Mouse (Mus musculus): ENCODE data around the gene Bag6. TPM values are rescaled to one million over a fixed set of nuclear protein-coding genes. Genes with fewer than 3 reads are reported as not detected.

Gene Bag6
- polyA plus RNA-seq, 1 experiment from 2014 or later: 73.6 TPM

GRCm38 (mm10) chr17:35164218-35164567 is 29.2 kb downstream of the Bag6 start:
- no peak for ATAC-seq (replicated peaks; ENCODE audit: low FRiP score)
- 0% methylated on average over 24 of the region's 28 CpGs for WGBS
- H3K4me1 ChIP-seq (replicated peaks; ENCODE audit: control insufficient read depth, insufficient read depth, low read length): peaks cover 18% of the 10 kb centered on the region

GRCm38 (mm10) chr17:35164568-35165450 is 29.8 kb downstream of the Bag6 start, which contains the start of gene Prrc2a:
Gene Prrc2a, minus strand, starts transcription at chr17:35164897.
- H3K9me3 ChIP-seq (ENCODE audit: control insufficient read depth, low read length): no peaks in the 10 kb centered on the region
- peak; percentile 94 for DNase-seq (ENCODE audit: low spot score)
- H3K4me3 ChIP-seq (ENCODE audit: low read depth, low read length): peak within 1 kb of the TSS; percentile 99
- under 1% methylated on average over 69 of the region's 89 CpGs for WGBS
- peaks cover 29% of the 10 kb centered on the region for H3K36me3 ChIP-seq (ENCODE audit: control insufficient read depth, insufficient read depth, low read length)
- H3K4me1 ChIP-seq (replicated peaks; ENCODE audit: control insufficient read depth, insufficient read depth, low read length): peaks cover 18% of the 10 kb centered on the region
- H3K27ac ChIP-seq (ENCODE audit: low read depth, low read length): peak within 1 kb of the TSS; percentile 81
- ATAC-seq (replicated peaks; ENCODE audit: low FRiP score): peak; percentile 97
- peak within 1 kb of the TSS; percentile 97 for H3K4me2 ChIP-seq
- peak within 1 kb of the TSS; percentile 99 for H3K9ac ChIP-seq (ENCODE audit: low read depth, low read length)
- H3K27me3 ChIP-seq (replicated peaks; ENCODE audit: control insufficient read depth, insufficient read depth, low read length): no peaks in the 10 kb centered on the region

More at GRCm38 (mm10) chr17:35164218-35164567, 29.2 kb downstream of the Bag6 start:
- Histone ChIP-seq H3K36me3 (ENCODE audit: control insufficient read depth, insufficient read depth, low read length) (peaks cover 35% of the 10 kb centered on the region), H3K9ac (ENCODE audit: low read depth, low read length) (peak overlapping the region; percentile 99), H3K4me3 (ENCODE audit: low read depth, low read length) (peak overlapping the region; percentile 99), H3K27me3 (replicated peaks; ENCODE audit: control insufficient read depth, insufficient read depth, low read length) (no peaks in the 10 kb centered on the region), H3K9me3 (ENCODE audit: control insufficient read depth, low read length) (no peaks in the 10 kb centered on the region), H3K4me2 (peak overlapping the region; percentile 97), H3K27ac (ENCODE audit: low read depth, low read length) (peak overlapping the region; percentile 81)
- no peak for DNase-seq (ENCODE audit: low spot score)

GRCm38 (mm10) chr17:35165451-35166155 is 30.6 kb downstream of the Bag6 start:
- 30% methylated on average over 12 of the region's 12 CpGs for WGBS
- peak overlapping the region; percentile 97 for H3K4me2 ChIP-seq
- H3K36me3 ChIP-seq (ENCODE audit: control insufficient read depth, insufficient read depth, low read length): peaks cover 21% of the 10 kb centered on the region
- ATAC-seq (replicated peaks; ENCODE audit: low FRiP score): peak; percentile 81; the same call in 1 of the 2 replicates
- H3K4me3 ChIP-seq (ENCODE audit: low read depth, low read length): peak overlapping the region; percentile 99
- H3K27me3 ChIP-seq (replicated peaks; ENCODE audit: control insufficient read depth, insufficient read depth, low read length): no peaks in the 10 kb centered on the region
- DNase-seq (ENCODE audit: low spot score): no peak
- no peaks in the 10 kb centered on the region for H3K9me3 ChIP-seq (ENCODE audit: control insufficient read depth, low read length)
- no peak overlapping the region for H3K9ac ChIP-seq (ENCODE audit: low read depth, low read length)
- H3K27ac ChIP-seq (ENCODE audit: low read depth, low read length): peak overlapping the region; percentile 81
- peaks cover 18% of the 10 kb centered on the region for H3K4me1 ChIP-seq (replicated peaks; ENCODE audit: control insufficient read depth, insufficient read depth, low read length)

- no peak overlapping the region for H3K4me3 ChIP-seq (ENCODE audit: low read depth, low read length)
- 70% methylated on average over 8 of the region's 8 CpGs for WGBS
- no peak overlapping the region for H3K27ac ChIP-seq (ENCODE audit: low read depth, low read length)
- H3K36me3 ChIP-seq (ENCODE audit: control insufficient read depth, insufficient read depth, low read length): peaks cover 13% of the 10 kb centered on the region; the same call in 1 of the 2 replicates
- H3K9me3 ChIP-seq (ENCODE audit: control insufficient read depth, low read length): no peaks in the 10 kb centered on the region
- no peaks in the 10 kb centered on the region for H3K27me3 ChIP-seq (replicated peaks; ENCODE audit: control insufficient read depth, insufficient read depth, low read length)
- DNase-seq (ENCODE audit: low spot score) (no peak), ATAC-seq (replicated peaks; ENCODE audit: low FRiP score) (no peak)
- H3K9ac ChIP-seq (ENCODE audit: low read depth, low read length): no peak overlapping the region
- H3K4me2 ChIP-seq: peak overlapping the region; percentile 97; the same call in 1 of the 2 replicates
- peaks cover 18% of the 10 kb centered on the region for H3K4me1 ChIP-seq (replicated peaks; ENCODE audit: control insufficient read depth, insufficient read depth, low read length)
Observed at GRCm38 (mm10) chr17:35166352-35167035, 31.5 kb downstream of the Bag6 start.

- H3K27me3 ChIP-seq (replicated peaks; ENCODE audit: control insufficient read depth, insufficient read depth, low read length): no peaks in the 10 kb centered on the region
- no peaks in the 10 kb centered on the region for H3K9me3 ChIP-seq (ENCODE audit: control insufficient read depth, low read length)
- WGBS: 80% methylated on average over 7 of the region's 7 CpGs
- no peak for DNase-seq (ENCODE audit: low spot score)
- peaks cover 6% of the 10 kb centered on the region for H3K4me1 ChIP-seq (replicated peaks; ENCODE audit: control insufficient read depth, insufficient read depth, low read length)
- H3K36me3 ChIP-seq (ENCODE audit: control insufficient read depth, insufficient read depth, low read length): peaks cover 1% of the 10 kb centered on the region; the same call in 1 of the 2 replicates
- H3K9ac ChIP-seq (ENCODE audit: low read depth, low read length): no peak overlapping the region
- H3K4me3 ChIP-seq (ENCODE audit: low read depth, low read length): no peak overlapping the region
- no peak overlapping the region for H3K4me2 ChIP-seq
- no peak for ATAC-seq (replicated peaks; ENCODE audit: low FRiP score)
- no peak overlapping the region for H3K27ac ChIP-seq (ENCODE audit: low read depth, low read length)
Observed at GRCm38 (mm10) chr17:35167794-35168193, 32.8 kb downstream of the Bag6 start.

- H3K4me1 ChIP-seq (replicated peaks; ENCODE audit: control insufficient read depth, insufficient read depth, low read length): 0 out of 2 replicates have a peak, but pooled peaks cover 3% of the 10 kb centered on the region
- H3K27me3 ChIP-seq (replicated peaks; ENCODE audit: control insufficient read depth, insufficient read depth, low read length): no peaks in the 10 kb centered on the region; the same call in 1 of the 2 replicates
- H3K9ac ChIP-seq (ENCODE audit: low read depth, low read length): no peak overlapping the region
- H3K36me3 ChIP-seq (ENCODE audit: control insufficient read depth, insufficient read depth, low read length): no peaks in the 10 kb centered on the region
- DNase-seq (ENCODE audit: low spot score) (no peak), ATAC-seq (replicated peaks; ENCODE audit: low FRiP score) (no peak)
- no peak overlapping the region for H3K4me3 ChIP-seq (ENCODE audit: low read depth, low read length)
- no peak overlapping the region for H3K27ac ChIP-seq (ENCODE audit: low read depth, low read length)
- no peak overlapping the region for H3K4me2 ChIP-seq
- H3K9me3 ChIP-seq (ENCODE audit: control insufficient read depth, low read length): no peaks in the 10 kb centered on the region
- WGBS: 17% methylated on average over 4 of the region's 4 CpGs
Observed at GRCm38 (mm10) chr17:35168541-35169207, 33.7 kb downstream of the Bag6 start.

- H3K4me3 ChIP-seq (ENCODE audit: low read depth, low read length): no peak overlapping the region
- no peaks in the 10 kb centered on the region for H3K9me3 ChIP-seq (ENCODE audit: control insufficient read depth, low read length)
- H3K4me2 ChIP-seq: no peak overlapping the region
- WGBS: 65% methylated on average over 11 of the region's 11 CpGs
- H3K4me1 ChIP-seq (replicated peaks; ENCODE audit: control insufficient read depth, insufficient read depth, low read length): no peaks in the 10 kb centered on the region
- ATAC-seq (replicated peaks; ENCODE audit: low FRiP score) (no peak), DNase-seq (ENCODE audit: low spot score) (no peak)
- H3K36me3 ChIP-seq (ENCODE audit: control insufficient read depth, insufficient read depth, low read length): no peaks in the 10 kb centered on the region
- H3K9ac ChIP-seq (ENCODE audit: low read depth, low read length): no peak overlapping the region
- H3K27me3 ChIP-seq (replicated peaks; ENCODE audit: control insufficient read depth, insufficient read depth, low read length): no peaks in the 10 kb centered on the region; the same call in 1 of the 2 replicates
- H3K27ac ChIP-seq (ENCODE audit: low read depth, low read length): 0 out of 2 replicates have a peak overlapping the region, but pooled peaks have one; percentile 19
Observed at GRCm38 (mm10) chr17:35172445-35173234, 37.7 kb downstream of the Bag6 start.
